Mouse (Mus musculus) forebrain, postnatal 0 days (tissue): ENCODE results near the gene Nhlrc3. TPM values are rescaled to one million over a fixed set of nuclear protein-coding genes. Genes with fewer than 3 reads are reported as not detected.
A peak's percentile ranks its signal among the peaks of the same experiment; 100 is the strongest.

Experiments
- ATAC-seq: fragments of 200-750 bp; cut with Nextera tagmentation; 2 replicates; pipeline ENCODE4 v1.8.0; 2017; ENCODE audit warnings: mild to moderate bottlenecking, moderate library complexity
- DNase-seq: peaks from one replicate; pipeline ENCODE4 v3.0.0-alpha.2; 2015
- H3K27ac ChIP-seq: fragments of 300-500 bp; sonication (generic); 2 replicates; pipeline ENCODE4 v1.5.1; 2014; ENCODE audit warnings: low read depth, mild to moderate bottlenecking, antibody characterized with exemption, low read length, moderate library complexity, mixed read lengths
- H3K27me3 ChIP-seq: fragments of 300-500 bp; sonication (generic); 2 replicates; pipeline ENCODE4 v1.6.1; 2014; ENCODE audit warnings: mild to moderate bottlenecking, low read length, mixed read lengths; ENCODE audit not compliant: insufficient read depth
- H3K36me3 ChIP-seq: fragments of 300-500 bp; sonication (generic); 2 replicates; pipeline ENCODE4 v1.6.1; 2014; ENCODE audit warnings: mild to moderate bottlenecking, moderate library complexity; ENCODE audit not compliant: insufficient read depth
- H3K4me1 ChIP-seq: fragments of 300-500 bp; sonication (generic); 2 replicates; pipeline ENCODE4 v1.6.1; 2014; ENCODE audit warnings: antibody characterized with exemption; ENCODE audit not compliant: insufficient read depth
- H3K4me2 ChIP-seq: fragments of 300-500 bp; sonication (generic); 2 replicates; pipeline ENCODE4 v1.6.1; 2014; ENCODE audit warnings: low read depth, mild to moderate bottlenecking, moderate library complexity
- H3K4me3 ChIP-seq: fragments of 300-500 bp; sonication (generic); 2 replicates; pipeline ENCODE4 v1.5.1; 2014; ENCODE audit warnings: low read depth, low read length, mixed read lengths
- H3K9ac ChIP-seq: fragments of 300-500 bp; sonication (generic); 2 replicates; pipeline ENCODE4 v1.6.1; 2014; ENCODE audit warnings: mild to moderate bottlenecking
- H3K9me3 ChIP-seq: fragments of 300-500 bp; sonication (generic); 2 replicates; pipeline ENCODE4 v1.6.1; 2016; ENCODE audit warnings: low read length
- CTCF ChIP-seq: sonication (generic); IDR thresholded peaks from 2 replicates; pipeline ENCODE4 v1.5.1; 2016; ENCODE audit warnings: antibody characterized with exemption, control low read depth, low read depth
- WGBS: fragments of 180-500 bp; shearing (Covaris S2); extraction: QIAGEN DNeasy Blood & Tissue Kit; methylation state at CpG from one replicate; pipeline ENCODE4 v1.1.7; 2014; 5-methylcytosine and 5-hydroxymethylcytosine counted together
- polyA plus RNA-seq: library from polyadenylated mRNA; unstranded; fragments of >200 nt; fragmentation: Nextera tagmentation; extraction: Ambion mirVana; gene quantifications from 2 replicates; pipeline ENCODE4 v1.2.1, GENCODE M21; 2015
- total RNA-seq: library from RNA; depleted of rRNA; stranded (reverse); fragments of >200 nt; gene quantifications from 2 replicates; pipeline ENCODE4 v1.2.3, GENCODE M21; 2014; rRNA removed

Gene Nhlrc3
- 13.8 and 14.7 TPM in 2 replicates for total RNA-seq
- polyA plus RNA-seq: 5.5 and 7.0 TPM in 2 replicates

GRCm38 (mm10) chr3:53463046-53463764 is at the start of gene Nhlrc3, which contains the start of gene Proser1:
Nhlrc3 (minus strand) TSS chr3:53463332.
Proser1 (plus strand) TSS chr3:53463666.
- no peak; the same call in none of the 2 replicates for TF ChIP-seq CTCF
- Histone ChIP-seq H3K27ac (peak within 1 kb of the TSS; percentile 91), H3K27me3 (no peaks in the 10 kb centered on the region), H3K36me3 (peaks cover 13% of the 10 kb centered on the region), H3K4me2 (peak within 1 kb of the TSS; percentile 64), H3K4me1 (peaks cover 14% of the 10 kb centered on the region; the same call in 1 of the 2 replicates), H3K9me3 (no peaks in the 10 kb centered on the region), H3K4me3 (peak within 1 kb of the TSS; percentile 71), H3K9ac (peak within 1 kb of the TSS; percentile 79)
- under 1% methylated on average over 52 of the region's 52 CpGs for WGBS
- peak; percentile 99 for ATAC-seq
- peak; percentile 99 for DNase-seq

- Histone ChIP-seq H3K27ac (no peak overlapping the region), H3K4me1 (no peaks in the 10 kb centered on the region), H3K9ac (no peak overlapping the region), H3K36me3 (no peaks in the 10 kb centered on the region), H3K27me3 (no peaks in the 10 kb centered on the region), H3K9me3 (no peaks in the 10 kb centered on the region), H3K4me2 (no peak overlapping the region), H3K4me3 (no peak overlapping the region)
- DNase-seq (peak; percentile 45), ATAC-seq (peak; percentile 82)
- peak; percentile 80 for TF ChIP-seq CTCF
- 63% methylated on average over 6 of the region's 6 CpGs for WGBS
Measured at GRCm38 (mm10) chr3:53502428-53502827, 39.3 kb upstream of the Nhlrc3 start.

- H3K27ac ChIP-seq: no peak overlapping the region
- no peak overlapping the region for H3K4me2 ChIP-seq
- H3K4me3 ChIP-seq: no peak overlapping the region
- no peaks in the 10 kb centered on the region for H3K27me3 ChIP-seq
- no peaks in the 10 kb centered on the region for H3K36me3 ChIP-seq
- TF ChIP-seq CTCF: no peak
- ATAC-seq (no peak), DNase-seq (no peak)
- WGBS: 86% methylated on average over 6 of the region's 6 CpGs
- no peak overlapping the region for H3K9ac ChIP-seq
- H3K4me1 ChIP-seq: no peaks in the 10 kb centered on the region
- no peaks in the 10 kb centered on the region for H3K9me3 ChIP-seq
Measured at GRCm38 (mm10) chr3:53498351-53498905, 35.3 kb upstream of the Nhlrc3 start.

GRCm38 (mm10) chr3:53488353-53488752 is 25.2 kb upstream of the Nhlrc3 start, which contains the start of gene Stoml3:
Stoml3 (plus strand) TSS chr3:53488653.
- ATAC-seq: no peak

GRCm38 (mm10) chr3:53486996-53487576 is 24.0 kb upstream of the Nhlrc3 start:
- Histone ChIP-seq H3K27me3 (no peaks in the 10 kb centered on the region), H3K4me2 (no peak overlapping the region), H3K27ac (no peak overlapping the region), H3K9ac (no peak overlapping the region), H3K9me3 (no peaks in the 10 kb centered on the region), H3K4me3 (no peak overlapping the region), H3K4me1 (no peaks in the 10 kb centered on the region), H3K36me3 (peaks cover 7% of the 10 kb centered on the region)
- 83% methylated on average over 9 of the region's 9 CpGs for WGBS
- DNase-seq (no peak), ATAC-seq (no peak)
- no peak for TF ChIP-seq CTCF

More at GRCm38 (mm10) chr3:53488353-53488752, 25.2 kb upstream of the Nhlrc3 start, which contains the start of gene Stoml3:
- no peak within 1 kb of the TSS for H3K4me3 ChIP-seq
- no peak within 1 kb of the TSS for H3K4me2 ChIP-seq
- H3K4me1 ChIP-seq: no peaks in the 10 kb centered on the region
- no peak for TF ChIP-seq CTCF
- DNase-seq: no peak
- no peaks in the 10 kb centered on the region for H3K27me3 ChIP-seq
- H3K9me3 ChIP-seq: no peaks in the 10 kb centered on the region
- H3K9ac ChIP-seq: no peak within 1 kb of the TSS
- no peak within 1 kb of the TSS for H3K27ac ChIP-seq
- H3K36me3 ChIP-seq: no peaks in the 10 kb centered on the region
- WGBS: 87% methylated on average over 6 of the region's 6 CpGs

- Histone ChIP-seq H3K4me3 (no peak overlapping the region), H3K27ac (no peak overlapping the region), H3K4me1 (no peaks in the 10 kb centered on the region), H3K4me2 (no peak overlapping the region), H3K9me3 (no peaks in the 10 kb centered on the region), H3K9ac (no peak overlapping the region), H3K36me3 (peaks cover 11% of the 10 kb centered on the region), H3K27me3 (no peaks in the 10 kb centered on the region)
- TF ChIP-seq CTCF: no peak
- 91% methylated on average over 10 of the region's 10 CpGs for WGBS
- DNase-seq (no peak), ATAC-seq (no peak)
Measured at GRCm38 (mm10) chr3:53486561-53486960, 23.4 kb upstream of the Nhlrc3 start.
